Mouse (Mus musculus) ES-Bruce4 (cell line): ENCODE measurements around the gene Plagl1.

Experiments
- CTCF ChIP-seq: IDR thresholded peaks from one replicate; pipeline ENCODE4 v1.8.1; 2011; ENCODE audit warnings: low read depth, low read length
- EP300 ChIP-seq: IDR thresholded peaks from 2 replicates; pipeline ENCODE4 v1.6.1; 2011; ENCODE audit warnings: low read depth, low read length; ENCODE audit not compliant: insufficient read depth
- POLR2A ChIP-seq: IDR thresholded peaks from one replicate; pipeline ENCODE4 v1.8.1; 2011; ENCODE audit warnings: low read length; ENCODE audit not compliant: insufficient read depth

GRCm38 (mm10) chr10:13152811-13153364 is 92.6 kb downstream of the Plagl1 start:
- TF ChIP-seq CTCF (no peak), EP300 (no peak), POLR2A (no peak)
